Mouse (Mus musculus) cortical plate, adult 2 months (tissue): ENCODE measurements around the gene Col23a1.

Source experiments
- CTCF ChIP-seq: fragments of 200-500 bp; IDR thresholded peaks from 2 replicates; pipeline ENCODE4 v1.5.1; 2011; ENCODE audit warnings: mild to moderate bottlenecking, control low read depth, low read length; ENCODE audit not compliant: insufficient read depth; ENCODE audit errors: extremely low read depth
- POLR2A ChIP-seq: fragments of 200-500 bp; IDR thresholded peaks from 2 replicates; pipeline ENCODE4 v1.6.1; 2011; ENCODE audit warnings: mild to moderate bottlenecking, low read length, control low read depth; ENCODE audit not compliant: insufficient read depth; ENCODE audit errors: extremely low read depth

GRCm38 (mm10) chr11:51565951-51566350, 276.2 kb downstream of the Col23a1 start:
- TF ChIP-seq CTCF (no peak), POLR2A (no peak)
